Mouse (Mus musculus): Measurements from ENCODE around the gene Raf1. TPM values are rescaled to one million over a fixed set of nuclear protein-coding genes. Genes with fewer than 3 reads are reported as not detected.
"Not testable (repeated sequence)": the region's sequence is repeated elsewhere in the genome, so short reads cannot be mapped to it uniquely, and the experiment has no call there.

Gene Raf1
- polyA plus RNA-seq, 1 experiment from 2014 or later: 159 TPM

- 98% methylated on average over 7 of the region's 7 CpGs for WGBS
- not testable (repeated sequence) for H3K4me1 ChIP-seq; ATAC-seq (ENCODE audit: low FRiP score); H3K27ac ChIP-seq; H3K27me3 ChIP-seq; H3K4me2 ChIP-seq (replicated peaks); H3K4me3 ChIP-seq; H3K9me3 ChIP-seq (replicated peaks); H3K9ac ChIP-seq
- H3K36me3 ChIP-seq: peaks cover 48% of the 10 kb centered on the region
Observed at GRCm38 (mm10) chr6:115638188-115638587, 38.2 kb downstream of the Raf1 start.

- H3K27me3 ChIP-seq: no peaks in the 10 kb centered on the region
- no peak overlapping the region for H3K27ac ChIP-seq
- H3K36me3 ChIP-seq: peaks cover 78% of the 10 kb centered on the region
- H3K9me3 ChIP-seq (replicated peaks): no peaks in the 10 kb centered on the region
- 100% methylated on average over 2 of the region's 2 CpGs for WGBS
- H3K4me3 ChIP-seq: no peak overlapping the region
- H3K4me2 ChIP-seq (replicated peaks): no peak overlapping the region
- no peak overlapping the region for H3K9ac ChIP-seq
- ATAC-seq (ENCODE audit: low FRiP score): no peak
- no peaks in the 10 kb centered on the region for H3K4me1 ChIP-seq
Observed at GRCm38 (mm10) chr6:115634015-115634414, 42.4 kb downstream of the Raf1 start.

GRCm38 (mm10) chr6:115631056-115631795 lies 45.2 kb downstream of the Raf1 start:
- Histone ChIP-seq H3K9ac (no peak overlapping the region), H3K36me3 (peaks cover 79% of the 10 kb centered on the region), H3K4me2 (replicated peaks) (no peak overlapping the region), H3K27me3 (no peaks in the 10 kb centered on the region), H3K9me3 (replicated peaks) (no peaks in the 10 kb centered on the region), H3K27ac (no peak overlapping the region), H3K4me1 (no peaks in the 10 kb centered on the region), H3K4me3 (no peak overlapping the region)
- no peak for ATAC-seq (ENCODE audit: low FRiP score)
- WGBS: 76% methylated on average over 3 of the region's 3 CpGs

- H3K9me3 ChIP-seq (replicated peaks): no peaks in the 10 kb centered on the region
- H3K4me3 ChIP-seq: no peak overlapping the region
- no peaks in the 10 kb centered on the region for H3K4me1 ChIP-seq
- no peak overlapping the region for H3K9ac ChIP-seq
- no peak for ATAC-seq (ENCODE audit: low FRiP score)
- WGBS: 94% methylated on average over 5 of the region's 5 CpGs
- H3K4me2 ChIP-seq (replicated peaks): no peak overlapping the region
- H3K36me3 ChIP-seq: peaks cover 87% of the 10 kb centered on the region
- H3K27ac ChIP-seq: no peak overlapping the region
- no peaks in the 10 kb centered on the region for H3K27me3 ChIP-seq
Observed at GRCm38 (mm10) chr6:115626121-115626520, 50.3 kb downstream of the Raf1 start.

- WGBS: 86% methylated on average over 1 of the region's 1 CpGs
- Histone ChIP-seq H3K9me3 (replicated peaks) (no peaks in the 10 kb centered on the region), H3K4me1 (no peaks in the 10 kb centered on the region), H3K4me3 (no peak overlapping the region), H3K27ac (no peak overlapping the region), H3K36me3 (peaks cover 99% of the 10 kb centered on the region), H3K9ac (no peak overlapping the region), H3K27me3 (no peaks in the 10 kb centered on the region), H3K4me2 (replicated peaks) (no peak overlapping the region)
- no peak for ATAC-seq (ENCODE audit: low FRiP score)
Observed at GRCm38 (mm10) chr6:115620942-115621341, 55.5 kb downstream of the Raf1 start.

GRCm38 (mm10) chr6:115619818-115620217 lies 56.6 kb downstream of the Raf1 start:
- Histone ChIP-seq H3K9me3 (replicated peaks) (no peaks in the 10 kb centered on the region), H3K36me3 (peaks cover 98% of the 10 kb centered on the region)
- 94% methylated on average over 10 of the region's 10 CpGs for WGBS

GRCm38 (mm10) chr6:115615983-115616382 lies 60.5 kb downstream of the Raf1 start:
- H3K4me2 ChIP-seq (replicated peaks): no peak overlapping the region
- WGBS: 97% methylated on average over 3 of the region's 3 CpGs
- no peak for ATAC-seq (ENCODE audit: low FRiP score)

More at GRCm38 (mm10) chr6:115619818-115620217, 56.6 kb downstream of the Raf1 start:
- Histone ChIP-seq H3K4me3 (no peak overlapping the region), H3K4me2 (replicated peaks) (no peak overlapping the region), H3K9ac (no peak overlapping the region), H3K27me3 (no peaks in the 10 kb centered on the region), H3K4me1 (no peaks in the 10 kb centered on the region), H3K27ac (no peak overlapping the region)
- no peak for ATAC-seq (ENCODE audit: low FRiP score)

GRCm38 (mm10) chr6:115613793-115614192 lies 62.6 kb downstream of the Raf1 start:
- Histone ChIP-seq H3K36me3 (peaks cover 87% of the 10 kb centered on the region), H3K4me3 (no peak overlapping the region), H3K9me3 (replicated peaks) (no peaks in the 10 kb centered on the region), H3K27me3 (no peaks in the 10 kb centered on the region), H3K4me1 (no peaks in the 10 kb centered on the region), H3K9ac (no peak overlapping the region), H3K4me2 (replicated peaks) (no peak overlapping the region), H3K27ac (no peak overlapping the region)
- no peak for ATAC-seq (ENCODE audit: low FRiP score)

More at GRCm38 (mm10) chr6:115615983-115616382, 60.5 kb downstream of the Raf1 start:
- peaks cover 97% of the 10 kb centered on the region for H3K36me3 ChIP-seq
- H3K4me3 ChIP-seq: no peak overlapping the region
- no peaks in the 10 kb centered on the region for H3K9me3 ChIP-seq (replicated peaks)
- no peaks in the 10 kb centered on the region for H3K4me1 ChIP-seq
- H3K27ac ChIP-seq: no peak overlapping the region
- H3K9ac ChIP-seq: no peak overlapping the region
- H3K27me3 ChIP-seq: no peaks in the 10 kb centered on the region

GRCm38 (mm10) chr6:115610301-115610700 lies 66.1 kb downstream of the Raf1 start:
- 94% methylated on average over 5 of the region's 5 CpGs for WGBS
- H3K9ac ChIP-seq: no peak overlapping the region
- no peak overlapping the region for H3K27ac ChIP-seq
- H3K27me3 ChIP-seq: no peaks in the 10 kb centered on the region
- H3K4me2 ChIP-seq (replicated peaks): no peak overlapping the region
- no peak overlapping the region for H3K4me3 ChIP-seq
- ATAC-seq (ENCODE audit: low FRiP score): no peak
- H3K4me1 ChIP-seq: no peaks in the 10 kb centered on the region
- H3K9me3 ChIP-seq (replicated peaks): no peaks in the 10 kb centered on the region
- H3K36me3 ChIP-seq: peaks cover 52% of the 10 kb centered on the region

- 69% methylated on average over 3 of the region's 3 CpGs for WGBS
- no peak for ATAC-seq (ENCODE audit: low FRiP score)
- H3K4me1 ChIP-seq: no peaks in the 10 kb centered on the region
Observed at GRCm38 (mm10) chr6:115609121-115609520, 67.3 kb downstream of the Raf1 start.

GRCm38 (mm10) chr6:115607429-115607828 lies 69.0 kb downstream of the Raf1 start:
- Histone ChIP-seq H3K27me3 (no peaks in the 10 kb centered on the region), H3K4me2 (replicated peaks) (no peak overlapping the region), H3K9ac (peak overlapping the region; percentile 8; the same call in 1 of the 2 replicates), H3K4me3 (no peak overlapping the region), H3K9me3 (replicated peaks) (no peaks in the 10 kb centered on the region), H3K36me3 (peaks cover 25% of the 10 kb centered on the region), H3K4me1 (peaks cover 6% of the 10 kb centered on the region), H3K27ac (no peak overlapping the region)
- no peak for ATAC-seq (ENCODE audit: low FRiP score)
- WGBS: 79% methylated on average over 4 of the region's 4 CpGs

More at GRCm38 (mm10) chr6:115609121-115609520, 67.3 kb downstream of the Raf1 start:
- Histone ChIP-seq H3K9ac (no peak overlapping the region), H3K9me3 (replicated peaks) (no peaks in the 10 kb centered on the region), H3K4me2 (replicated peaks) (no peak overlapping the region), H3K4me3 (no peak overlapping the region), H3K27ac (no peak overlapping the region), H3K36me3 (peaks cover 41% of the 10 kb centered on the region), H3K27me3 (no peaks in the 10 kb centered on the region)

GRCm38 (mm10) chr6:115606461-115606860 lies 70.0 kb downstream of the Raf1 start:
- no peaks in the 10 kb centered on the region for H3K9me3 ChIP-seq (replicated peaks)
- 0 out of 2 replicates have a peak, but pooled peaks cover 15% of the 10 kb centered on the region for H3K36me3 ChIP-seq
- H3K27ac ChIP-seq: no peak overlapping the region
- WGBS: 74% methylated on average over 1 of the region's 1 CpGs
- ATAC-seq (ENCODE audit: low FRiP score): no peak
- peaks cover 8% of the 10 kb centered on the region for H3K4me1 ChIP-seq
- H3K27me3 ChIP-seq: no peaks in the 10 kb centered on the region
- no peak overlapping the region for H3K4me3 ChIP-seq
- no peak overlapping the region for H3K9ac ChIP-seq
- H3K4me2 ChIP-seq (replicated peaks): no peak overlapping the region

Measured in hindbrain, embryonic 12.5 days (tissue).